Mouse (Mus musculus) spleen, adult 12 weeks (tissue): ENCODE measurements around the gene Utf1.

ENCODE experiments used
- DNase-seq: peaks from one replicate; pipeline ENCODE4 v3.0.0; 2022; ENCODE audit warnings: low spot score

Gene Utf1

GRCm38 (mm10) chr7:139940476-139941209 is 2.9 kb upstream of the Utf1 start:
- no peak for DNase-seq

- DNase-seq = no peak
These were observed 977 bp downstream of the Utf1 start for GRCm38 (mm10) chr7:139944291-139945240.

- DNase-seq = no peak
These were observed 1.9 kb downstream of the Utf1 start for GRCm38 (mm10) chr7:139945516-139945915.

- DNase-seq = no peak
These were observed 2.4 kb downstream of the Utf1 start for GRCm38 (mm10) chr7:139946032-139946431.

GRCm38 (mm10) chr7:139949893-139950282 is 6.3 kb downstream of the Utf1 start:
- DNase-seq = no peak

- peak; percentile 42 for DNase-seq
These were observed 6.8 kb downstream of the Utf1 start for GRCm38 (mm10) chr7:139950283-139950971.

- DNase-seq = no peak
These were observed 7.5 kb downstream of the Utf1 start for GRCm38 (mm10) chr7:139951079-139951478.

GRCm38 (mm10) chr7:139951991-139952633 is 8.5 kb downstream of the Utf1 start:
- no peak for DNase-seq

- DNase-seq = no peak
These were observed 11.9 kb downstream of the Utf1 start for GRCm38 (mm10) chr7:139955505-139955904.

GRCm38 (mm10) chr7:139956658-139957057 is 13.1 kb downstream of the Utf1 start:
- DNase-seq = no peak

- no peak for DNase-seq
These were observed 13.8 kb downstream of the Utf1 start for GRCm38 (mm10) chr7:139957437-139957836.

GRCm38 (mm10) chr7:139957958-139958357 is 14.4 kb downstream of the Utf1 start:
- no peak for DNase-seq

- no peak for DNase-seq
These were observed 17.6 kb downstream of the Utf1 start for GRCm38 (mm10) chr7:139961141-139961540.

GRCm38 (mm10) chr7:139963814-139964213 is 20.2 kb downstream of the Utf1 start:
- DNase-seq = no peak

- no peak for DNase-seq
These were observed 23.6 kb downstream of the Utf1 start for GRCm38 (mm10) chr7:139967175-139967574.

- DNase-seq = peak; percentile 37
These were observed 24.8 kb downstream of the Utf1 start for GRCm38 (mm10) chr7:139968428-139968827.

- peak; percentile 55 for DNase-seq
These were observed 25.9 kb downstream of the Utf1 start for GRCm38 (mm10) chr7:139969348-139970130.

- no peak for DNase-seq
These were observed 26.8 kb downstream of the Utf1 start for GRCm38 (mm10) chr7:139970216-139970919.

GRCm38 (mm10) chr7:139970979-139971378 is 27.4 kb downstream of the Utf1 start:
- no peak for DNase-seq

GRCm38 (mm10) chr7:139971436-139971835 is 27.8 kb downstream of the Utf1 start:
- DNase-seq = no peak
